Mouse (Mus musculus) cerebellum, adult (tissue): ENCODE data around the gene Arid4a.

ENCODE experiments used
- ATAC-seq: cut with Nextera tagmentation; 2 replicates; pipeline ENCODE4 v1.9.2; 2017; ENCODE audit warnings: mild to moderate bottlenecking, moderate library complexity, mixed read lengths; ENCODE audit not compliant: insufficient number of reproducible peaks, low FRiP score, low TSS enrichment

Arid4a gene

GRCm38 (mm10) chr12:71136974-71137491, 121.2 kb downstream of the Arid4a start:
- ATAC-seq: peak; percentile 57; the same call in 1 of the 2 replicates

DNA sequence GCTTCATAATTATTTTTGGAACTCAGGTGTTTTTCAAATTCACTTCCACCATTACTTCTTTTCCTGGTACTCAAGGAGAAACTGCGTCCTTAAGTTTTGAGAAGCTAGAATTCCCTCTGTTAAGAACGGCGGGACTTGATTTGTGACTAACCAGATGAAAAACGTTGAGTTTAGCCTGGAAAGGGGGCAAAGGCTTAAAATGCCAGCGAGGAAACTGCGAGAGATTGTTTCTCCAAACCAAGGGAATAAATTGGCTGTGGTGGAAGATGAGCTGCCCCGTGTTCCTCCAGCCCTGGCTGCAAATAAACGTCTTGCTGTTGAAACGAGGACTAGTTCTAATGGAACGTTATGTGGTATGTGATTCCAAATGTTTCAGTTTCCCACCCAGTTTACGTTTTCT, 121.9 kb downstream of the Arid4a start:
- ATAC-seq: no peak

GRCm38 (mm10) chr12:71139258-71139828, 123.6 kb downstream of the Arid4a start:
- no peak for ATAC-seq

GRCm38 (mm10) chr12:71141189-71141588, 125.4 kb downstream of the Arid4a start:
- no peak for ATAC-seq

DNA sequence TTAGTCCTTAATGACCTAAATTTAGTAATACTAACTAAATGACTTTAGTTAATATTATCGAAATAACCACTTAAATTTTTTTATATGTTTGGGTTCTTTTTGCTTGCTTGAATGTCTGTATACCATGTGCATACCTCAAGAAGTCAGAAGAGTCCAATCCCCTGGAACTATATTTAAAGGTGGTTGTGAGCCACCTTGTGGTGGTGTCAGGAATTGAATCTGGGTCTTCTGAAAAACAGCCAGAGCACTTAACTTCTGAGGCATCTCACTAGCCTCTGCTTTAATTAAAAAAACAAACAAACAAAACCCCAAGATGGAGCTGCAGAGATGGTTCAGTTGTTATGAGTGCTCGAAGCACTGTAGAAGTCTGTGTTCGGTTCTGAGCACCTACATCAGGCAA, 131.9 kb downstream of the Arid4a start:
- ATAC-seq: no peak
